In the genomic region with DNA sequence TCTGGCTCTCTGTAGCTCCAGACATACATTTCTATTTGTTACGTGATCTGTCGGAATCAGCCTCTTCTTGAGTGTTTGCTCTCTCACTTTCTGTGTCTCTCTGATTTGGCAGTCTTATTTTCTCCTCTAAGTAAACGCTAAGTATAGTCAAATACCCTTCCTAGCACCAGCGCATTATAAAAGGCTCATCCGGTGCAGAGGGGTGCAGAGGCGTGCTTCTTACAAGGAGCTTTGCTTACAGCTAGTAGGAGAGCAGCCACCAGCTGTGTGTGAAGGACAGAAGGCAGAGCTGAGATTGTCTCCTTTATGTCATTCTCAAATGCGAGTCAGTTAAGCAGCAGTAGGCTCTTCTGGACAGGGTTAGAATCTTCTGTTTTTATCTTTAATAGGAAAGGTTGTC, we compare ENCODE assay signal across 12 mouse cellular contexts.
"Had no signal": no experiment of that assay in that cellular context is flagged by ENCODE, and none has a peak within 500 bp of the region (broad histone marks: within the 10 kb centered on the region; RNA-seq: fewer than 3 reads in every experiment).

No protein-coding gene starts in this region.

- DNase-seq: kidney, adult 18-20 months; kidney, adult 9 months; kidney, postnatal 14 days; kidney, postnatal 4 days; liver, embryonic 13.5 days; lung, adult 2 months; lung, postnatal 14 days; lung, postnatal 4 days; midbrain, embryonic 14.5 days; thymus, postnatal 25 days had no signal

- H3K4me1 ChIP-seq: liver, embryonic 13.5 days had no signal

- ATAC-seq: intestine, embryonic 16.5 days had no signal

- H3K4me3 ChIP-seq: liver, embryonic 13.5 days had no signal

- H3K27ac ChIP-seq: liver, embryonic 13.5 days; stomach, postnatal 0 days had no signal
